In the genomic region with DNA sequence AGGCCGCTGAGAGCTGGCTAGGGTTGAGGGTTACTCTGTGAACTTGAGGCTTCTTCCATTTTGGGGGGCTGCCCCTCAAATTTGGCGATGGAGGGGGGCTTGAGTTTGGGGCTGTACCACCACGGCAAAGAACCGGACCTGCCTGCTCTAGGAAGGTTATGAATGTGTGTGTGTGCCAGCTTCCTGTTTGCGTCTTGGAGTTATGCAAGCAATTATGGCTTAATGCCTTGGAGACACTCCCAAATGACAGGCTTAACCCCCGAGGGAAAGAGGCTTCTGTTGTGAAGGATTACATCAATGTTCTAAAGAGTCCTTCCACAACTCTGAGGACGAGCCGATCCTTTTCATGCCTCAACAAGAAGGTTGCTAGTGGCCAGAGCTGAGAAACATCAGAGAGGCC, we compare ENCODE assay signal across 9 mouse cellular contexts.
A peak's percentile ranks its signal among the peaks of the same experiment; 100 is the strongest.
DNase-seq lines count a peak whose midpoint lies in the region; ATAC-seq lines count a peak whose summit lies in the region.
"Had no signal": no experiment of that assay in that cellular context is flagged by ENCODE, and none has a peak within 500 bp of the region (broad histone marks: within the 10 kb centered on the region; RNA-seq: fewer than 3 reads in every experiment).

No protein-coding gene starts in this region.

- peak; percentile 49 for DNase-seq in adrenal gland, postnatal 14 days
- DNase-seq in adrenal gland, postnatal 25 days = no peak
- peak; percentile 29 for DNase-seq in NIH3T3 (ENCODE audit: low read depth)
- DNase-seq in heart, postnatal 25 days (ENCODE audit: low spot score) = peak; percentile 37
- DNase-seq in lung, postnatal 36 days = peak; percentile 75
- DNase-seq in right cerebral cortex, postnatal 4 days = no peak
- no peak for DNase-seq in MN1 (ENCODE audit: low spot score)
- DNase-seq: kidney, postnatal 10 days had no signal

- intact Hi-C loops in heart, postnatal 25 days (cut with DNase I) = no loop called here

- ATAC-seq in megakaryocyte-erythroid progenitor cell, adult 5-6 weeks (replicated peaks; ENCODE audit: low FRiP score, low TSS enrichment, poor library complexity, severe bottlenecking) = no peak

Comparison
In these comparisons a context has a peak if more than half of its experiments do, and no peak if none do; other contexts are left out.
1. DNase-seq: peak in adrenal gland, postnatal 14 days (single experiment), NIH3T3 (single experiment), heart, postnatal 25 days (single experiment) and lung, postnatal 36 days (single experiment); none in adrenal gland, postnatal 25 days (single experiment), right cerebral cortex, postnatal 4 days (single experiment) and MN1 (single experiment).